Mouse (Mus musculus) spleen, adult 2 months (tissue): Measurements from ENCODE around the gene Ube2g2.

Source experiments
- CTCF ChIP-seq: fragments of 200-500 bp; IDR thresholded peaks from 2 replicates; pipeline ENCODE4 v1.5.1; 2011; ENCODE audit warnings: mild to moderate bottlenecking, inconsistent platforms; ENCODE audit not compliant: insufficient read depth, insufficient read length, insufficient replicate concordance; ENCODE audit errors: extremely low read depth
- POLR2A ChIP-seq: fragments of 200-500 bp; IDR thresholded peaks from 2 replicates; pipeline ENCODE4 v1.6.1; 2011; ENCODE audit warnings: low read depth, low read length, inconsistent platforms

GRCm38 (mm10) chr10:77615647-77616046 lies 6.4 kb upstream of the Ube2g2 start:
- TF ChIP-seq POLR2A = no peak
- TF ChIP-seq CTCF = no peak
